Mouse (Mus musculus) CD8-positive naive resting alpha-beta T cell, adult 2 months (primary cell): ENCODE results near the gene Nfatc2ip.

ENCODE experiments used
- DNase-seq, 2 experiments: peaks; one replicate each; pipeline ENCODE4 v3.0.0; 2022; ENCODE audit warnings: low read depth in 2 of 2, low spot score in 2 of 2

The Nfatc2ip gene

GRCm38 (mm10) chr7:126396298-126397119, at the start of gene Nfatc2ip:
Nfatc2ip (minus strand) TSS chr7:126396737.
- peak; percentile 87 to 92 for DNase-seq

GRCm38 (mm10) chr7:126446217-126446616, 49.7 kb upstream of the Nfatc2ip start:
- no peak for DNase-seq

- no peak for DNase-seq
These were observed 48.7 kb upstream of the Nfatc2ip start for GRCm38 (mm10) chr7:126445104-126445815.

GRCm38 (mm10) chr7:126444536-126444935, 48.0 kb upstream of the Nfatc2ip start:
- no peak for DNase-seq

- DNase-seq = no peak
These were observed 47.5 kb upstream of the Nfatc2ip start for GRCm38 (mm10) chr7:126443997-126444396.

- DNase-seq = no peak
These were observed 43.6 kb upstream of the Nfatc2ip start for GRCm38 (mm10) chr7:126440134-126440533.

GRCm38 (mm10) chr7:126436851-126437250, 40.3 kb upstream of the Nfatc2ip start:
- peak; percentile 58 to 65 for DNase-seq

GRCm38 (mm10) chr7:126435801-126436200, 39.3 kb upstream of the Nfatc2ip start:
- no peak for DNase-seq

- no peak for DNase-seq
These were observed 38.2 kb upstream of the Nfatc2ip start for GRCm38 (mm10) chr7:126434726-126435125.

GRCm38 (mm10) chr7:126430167-126430566, 33.6 kb upstream of the Nfatc2ip start:
- DNase-seq = no peak

GRCm38 (mm10) chr7:126429503-126429898, 33.0 kb upstream of the Nfatc2ip start:
- DNase-seq = no peak

GRCm38 (mm10) chr7:126428631-126429502, 32.3 kb upstream of the Nfatc2ip start, which contains the start of gene Rabep2:
Rabep2 (plus strand) TSS chr7:126428759.
- DNase-seq = peak; percentile 72 to 84

GRCm38 (mm10) chr7:126428154-126428553, 31.6 kb upstream of the Nfatc2ip start:
- no peak for DNase-seq

- no peak for DNase-seq
These were observed 30.9 kb upstream of the Nfatc2ip start for GRCm38 (mm10) chr7:126427323-126427860.

GRCm38 (mm10) chr7:126424161-126424560, 27.6 kb upstream of the Nfatc2ip start:
- no peak for DNase-seq

- DNase-seq = peak in 1 of 2 experiments; percentile 6
These were observed 25.2 kb upstream of the Nfatc2ip start for GRCm38 (mm10) chr7:126421756-126422155.

GRCm38 (mm10) chr7:126418496-126418895, 22.0 kb upstream of the Nfatc2ip start:
- DNase-seq = no peak

GRCm38 (mm10) chr7:126417606-126418005, 21.1 kb upstream of the Nfatc2ip start:
- DNase-seq = no peak

- no peak for DNase-seq
These were observed 20.5 kb upstream of the Nfatc2ip start for GRCm38 (mm10) chr7:126417045-126417444.

- peak in 1 of 2 experiments; percentile 20 for DNase-seq
These were observed 20.1 kb upstream of the Nfatc2ip start for GRCm38 (mm10) chr7:126416615-126417014.

GRCm38 (mm10) chr7:126414725-126415124, 18.2 kb upstream of the Nfatc2ip start, which contains the start of gene Cd19:
Cd19 (minus strand) TSS chr7:126414889.
- DNase-seq = no peak
